Mouse (Mus musculus) MEL (cell line): ENCODE measurements around the gene Traf3.

Source experiments
- CTCF ChIP-seq, 3 experiments: IDR thresholded peaks in 2 of 3; conservative IDR thresholded peaks in 1 of 3; 2 replicates each; pipeline ENCODE4 v1.5.1; 2011 to 2012; ENCODE audit warnings: low read length in 3 of 3, low read depth in 2 of 3, mild to moderate bottlenecking in 2 of 3, improper control_type of control experiment in 1 of 3, inconsistent platforms in 1 of 3, mixed read lengths in 1 of 3, moderate library complexity in 1 of 3; ENCODE audit not compliant: control insufficient read depth in 1 of 3, insufficient read depth in 1 of 3, poor library complexity in 1 of 3, severe bottlenecking in 1 of 3
- GABPA ChIP-seq: IDR thresholded peaks from 2 replicates; pipeline ENCODE4 v1.6.1; 2012; ENCODE audit warnings: low read depth, mild to moderate bottlenecking, inconsistent platforms, low read length, improper control_type of control experiment, moderate library complexity
- HCFC1 ChIP-seq: IDR thresholded peaks from 2 replicates; pipeline ENCODE4 v1.6.1; 2012; ENCODE audit warnings: low read depth, mild to moderate bottlenecking, inconsistent platforms, low read length, improper control_type of control experiment, moderate library complexity
- JUND ChIP-seq: IDR thresholded peaks from 2 replicates; pipeline ENCODE4 v1.6.1; 2011; ENCODE audit warnings: low read depth, mild to moderate bottlenecking, improper control_type of control experiment, low read length
- MAFK ChIP-seq: IDR thresholded peaks from 2 replicates; pipeline ENCODE4 v1.6.1; 2011; ENCODE audit warnings: low read depth, mild to moderate bottlenecking, low read length, improper control_type of control experiment, borderline replicate concordance
- MAX ChIP-seq: IDR thresholded peaks from 2 replicates; pipeline ENCODE4 v1.6.1; 2011; ENCODE audit warnings: low read length, improper control_type of control experiment
- POLR2A ChIP-seq, 2 experiments: IDR thresholded peaks; 2 replicates each; pipeline ENCODE4 v1.6.1; 2011 to 2012; ENCODE audit warnings: low read length in 2 of 2, mild to moderate bottlenecking in 2 of 2, control low read depth in 1 of 2, improper control_type of control experiment in 1 of 2, low read depth in 1 of 2, moderate library complexity in 1 of 2; ENCODE audit not compliant: control insufficient read depth in 1 of 2, insufficient read depth in 1 of 2, poor library complexity in 1 of 2
- RAD21 ChIP-seq: IDR thresholded peaks from 2 replicates; pipeline ENCODE4 v1.6.1; 2011; ENCODE audit warnings: mild to moderate bottlenecking, low read depth, low read length, improper control_type of control experiment
- SIN3A ChIP-seq: IDR thresholded peaks from 2 replicates; pipeline ENCODE4 v1.6.1; 2012; ENCODE audit warnings: low read length, improper control_type of control experiment, inconsistent platforms
- TAL1 ChIP-seq: IDR thresholded peaks from 2 replicates; pipeline ENCODE4 v1.6.1; 2012; ENCODE audit warnings: mild to moderate bottlenecking, inconsistent platforms, low read length, moderate library complexity, mixed read lengths
- USF1 ChIP-seq: IDR thresholded peaks from 2 replicates; pipeline ENCODE4 v1.6.1; 2014; ENCODE audit warnings: low read depth, mild to moderate bottlenecking, inconsistent platforms, low read length, improper control_type of control experiment, moderate library complexity
- ZKSCAN1 ChIP-seq: IDR thresholded peaks from 2 replicates; pipeline ENCODE4 v1.6.1; 2012; ENCODE audit warnings: low read depth, mild to moderate bottlenecking, inconsistent platforms, low read length, improper control_type of control experiment, moderate library complexity

GRCm38 (mm10) chr12:111151422-111152156 lies 14.6 kb upstream of the Traf3 start:
- no peak for TF ChIP-seq RAD21
- no peak for TF ChIP-seq SIN3A
- no peak for TF ChIP-seq MAX
- no peak for TF ChIP-seq HCFC1
- TF ChIP-seq CTCF (IDR thresholded peaks at IDR 0.05 in 2 of 3, conservative IDR thresholded peaks at IDR 0.05 in 1 of 3; ENCODE audit: control insufficient read depth in 1 of 3, insufficient read depth in 1 of 3, low read depth in 2 of 3, low read length in 3 of 3, poor library complexity in 1 of 3, severe bottlenecking in 1 of 3), result no peak
- TF ChIP-seq POLR2A (IDR thresholded peaks at IDR 0.05; ENCODE audit: control insufficient read depth in 1 of 2, insufficient read depth in 1 of 2, low read depth in 1 of 2, low read length in 2 of 2, poor library complexity in 1 of 2), result no peak
- no peak for TF ChIP-seq JUND
- no peak for TF ChIP-seq GABPA
- no peak for TF ChIP-seq ZKSCAN1
- no peak for TF ChIP-seq TAL1
- TF ChIP-seq MAFK, result no peak
- TF ChIP-seq USF1, result no peak
